Mouse (Mus musculus) embryonic fibroblast, embryonic 13.5 days (primary cell): ENCODE measurements around the gene Lrfn3. TPM values are rescaled to one million over a fixed set of nuclear protein-coding genes. Genes with fewer than 3 reads are reported as not detected.
A peak's percentile ranks its signal among the peaks of the same experiment; 100 is the strongest.

ENCODE experiments used
- H3K27ac ChIP-seq: 2 replicates; pipeline ENCODE4 v1.5.1; 2012; ENCODE audit warnings: low read length, control low read depth, inconsistent platforms; ENCODE audit not compliant: insufficient read depth
- H3K4me1 ChIP-seq: 2 replicates; pipeline ENCODE4 v1.6.1; 2011; ENCODE audit warnings: low read length; ENCODE audit not compliant: control insufficient read depth, insufficient read depth
- H3K4me3 ChIP-seq: 2 replicates; pipeline ENCODE4 v1.5.1; 2011; ENCODE audit warnings: mild to moderate bottlenecking, control low read depth, low read length; ENCODE audit not compliant: insufficient read depth
- CTCF ChIP-seq: IDR thresholded peaks from 2 replicates; pipeline ENCODE4 v1.5.1; 2011; ENCODE audit warnings: mild to moderate bottlenecking, control low read depth, low read length, moderate library complexity, borderline replicate concordance; ENCODE audit not compliant: insufficient read depth
- POLR2A ChIP-seq: IDR thresholded peaks from 2 replicates; pipeline ENCODE4 v1.6.1; 2011; ENCODE audit warnings: low read depth, mild to moderate bottlenecking, control low read depth, low read length, moderate library complexity
- polyA plus RNA-seq: library from polyadenylated mRNA; stranded (reverse); fragments of >200 nt; gene quantifications from 2 replicates; pipeline ENCODE4 v1.2.4, GENCODE M21; 2011; ENCODE audit warnings: low read depth; ENCODE audit not compliant: missing spikeins, insufficient read length

Gene Lrfn3
- polyA plus RNA-seq, 1 experiment, result 7.6 TPM

GRCm38 (mm10) chr7:30315559-30316529 lies 46.7 kb downstream of the Lrfn3 start:
- H3K4me1 ChIP-seq, result no peaks in the 10 kb centered on the region; the same call in 1 of the 2 replicates
- H3K4me3 ChIP-seq, result no peak overlapping the region
- TF ChIP-seq POLR2A (no peak), CTCF (no peak)
- H3K27ac ChIP-seq, result no peak overlapping the region

GRCm38 (mm10) chr7:30314721-30315155 lies 47.8 kb downstream of the Lrfn3 start, which contains the start of gene Syne4:
Gene Syne4 (plus strand): TSS chr7:30314807.
- no peaks in the 10 kb centered on the region for H3K4me1 ChIP-seq
- peak within 1 kb of the TSS; percentile 2; the same call in 1 of the 2 replicates for H3K4me3 ChIP-seq
- no peak within 1 kb of the TSS for H3K27ac ChIP-seq
- no peak for TF ChIP-seq POLR2A
- no peak for TF ChIP-seq CTCF

- no peak for TF ChIP-seq CTCF
- no peak for TF ChIP-seq POLR2A
Observed at GRCm38 (mm10) chr7:30313666-30314320, 48.8 kb downstream of the Lrfn3 start.

GRCm38 (mm10) chr7:30310136-30310535 lies 52.4 kb downstream of the Lrfn3 start:
- Histone ChIP-seq H3K4me3 (no peak overlapping the region), H3K4me1 (no peaks in the 10 kb centered on the region), H3K27ac (no peak overlapping the region)
- TF ChIP-seq POLR2A, result no peak
- no peak for TF ChIP-seq CTCF

More at GRCm38 (mm10) chr7:30313666-30314320, 48.8 kb downstream of the Lrfn3 start:
- Histone ChIP-seq H3K4me3 (no peak overlapping the region), H3K27ac (no peak overlapping the region), H3K4me1 (no peaks in the 10 kb centered on the region)

GRCm38 (mm10) chr7:30309395-30310129 lies 53.0 kb downstream of the Lrfn3 start:
- TF ChIP-seq CTCF (no peak), POLR2A (no peak)
- H3K4me3 ChIP-seq, result peak overlapping the region; percentile 73
- H3K27ac ChIP-seq, result no peak overlapping the region
- no peaks in the 10 kb centered on the region for H3K4me1 ChIP-seq

- Histone ChIP-seq H3K27ac (no peak within 1 kb of the TSS), H3K4me3 (peak within 1 kb of the TSS; percentile 73), H3K4me1 (no peaks in the 10 kb centered on the region)
- TF ChIP-seq POLR2A (peak; percentile 99), CTCF (no peak)
Observed at GRCm38 (mm10) chr7:30308076-30309005, 54.2 kb downstream of the Lrfn3 start, which contains the start of gene Alkbh6. Gene Alkbh6 (plus strand): TSS chr7:30308717.

- no peak for TF ChIP-seq CTCF
- no peak for TF ChIP-seq POLR2A
- no peak overlapping the region for H3K4me3 ChIP-seq
- no peak overlapping the region for H3K27ac ChIP-seq
- H3K4me1 ChIP-seq, result no peaks in the 10 kb centered on the region
Observed at GRCm38 (mm10) chr7:30306083-30306779, 56.3 kb downstream of the Lrfn3 start.

Other genes starting within 250 kb of the Lrfn3 start
- gene Zfp382, start 240.8 kb downstream of the Lrfn3 start, polyA plus RNA-seq, result 8.4 and 9.4 TPM in 2 replicates
- gene Zfp146, start 193.0 kb downstream of the Lrfn3 start, polyA plus RNA-seq, result 62.6 and 68.9 TPM in 2 replicates
- gene Cox7a1, start 178.6 kb downstream of the Lrfn3 start, polyA plus RNA-seq, result not detected in 2 replicates
- gene Capns1, start 164.0 kb downstream of the Lrfn3 start, polyA plus RNA-seq, result 465 and 512 TPM in 2 replicates
- gene Polr2i, start 130.8 kb downstream of the Lrfn3 start, polyA plus RNA-seq, result 52.0 and 53.4 TPM in 2 replicates
- 83.5 and 90.8 TPM in 2 replicates for gene Tbcb, start 130.5 kb downstream of the Lrfn3 start, polyA plus RNA-seq
- gene Ovol3, start 127.0 kb downstream of the Lrfn3 start, polyA plus RNA-seq, result not detected in 2 replicates
- gene Thap8, start 82.7 kb downstream of the Lrfn3 start, polyA plus RNA-seq, result not detected in 2 replicates
- gene Wdr62, start 82.4 kb downstream of the Lrfn3 start, polyA plus RNA-seq, result 7.7 and 8.2 TPM in 2 replicates
- gene Clip3, start 71.0 kb downstream of the Lrfn3 start, polyA plus RNA-seq, result 124 and 149 TPM in 2 replicates
- 20.7 and 21.3 TPM in 2 replicates for gene Alkbh6, start 54.1 kb downstream of the Lrfn3 start, polyA plus RNA-seq
- gene Syne4, start 48.0 kb downstream of the Lrfn3 start, polyA plus RNA-seq, result 1.5 and 2.6 TPM in 2 replicates
- gene E130208F15Rik, start 41.0 kb downstream of the Lrfn3 start, polyA plus RNA-seq, result 0.67 and 0.90 TPM in 2 replicates
- 6.1 and 6.8 TPM in 2 replicates for gene Sdhaf1, start 38.9 kb downstream of the Lrfn3 start, polyA plus RNA-seq
- gene Tyrobp, start 51.0 kb upstream of the Lrfn3 start, polyA plus RNA-seq, result 7.6 TPM in 1 of 2 replicates, not detected in the other
- gene Hcst, start 57.1 kb upstream of the Lrfn3 start, polyA plus RNA-seq, result not detected in 2 replicates
- gene Nfkbid, start 59.0 kb upstream of the Lrfn3 start, polyA plus RNA-seq, result 0.42 and 1.1 TPM in 2 replicates
- gene Aplp1, start 82.8 kb upstream of the Lrfn3 start, polyA plus RNA-seq, result 30.8 and 34.2 TPM in 2 replicates
- not detected in 2 replicates for gene Kirrel2, start 94.9 kb upstream of the Lrfn3 start, polyA plus RNA-seq
- not detected in 2 replicates for gene Nphs1, start 95.5 kb upstream of the Lrfn3 start, polyA plus RNA-seq
- not detected in 2 replicates for gene Prodh2, start 130.8 kb upstream of the Lrfn3 start, polyA plus RNA-seq
- gene Arhgap33, start 172.3 kb upstream of the Lrfn3 start, polyA plus RNA-seq, result 4.3 and 7.1 TPM in 2 replicates
- gene Hspb6, start 189.4 kb upstream of the Lrfn3 start, polyA plus RNA-seq, result 55.6 and 58.1 TPM in 2 replicates
- 7.7 and 8.0 TPM in 2 replicates for gene Proser3, start 189.5 kb upstream of the Lrfn3 start, polyA plus RNA-seq
- 30.6 and 38.5 TPM in 2 replicates for gene Lin37, start 197.1 kb upstream of the Lrfn3 start, polyA plus RNA-seq
- 49.1 and 79.1 TPM in 2 replicates for gene U2af1l4, start 200.5 kb upstream of the Lrfn3 start, polyA plus RNA-seq
- gene Gm49396, start 200.6 kb upstream of the Lrfn3 start, polyA plus RNA-seq, result 1.4 and 3.1 TPM in 2 replicates
- gene Psenen, start 200.9 kb upstream of the Lrfn3 start, polyA plus RNA-seq, result 130 and 134 TPM in 2 replicates
- not detected in 2 replicates for gene Igflr1, start 202.7 kb upstream of the Lrfn3 start, polyA plus RNA-seq
- 31.9 and 40.1 TPM in 2 replicates for gene Kmt2b, start 226.0 kb upstream of the Lrfn3 start, polyA plus RNA-seq
- gene Zbtb32, start 236.1 kb upstream of the Lrfn3 start, polyA plus RNA-seq, result not detected in 2 replicates